In the genomic region with DNA sequence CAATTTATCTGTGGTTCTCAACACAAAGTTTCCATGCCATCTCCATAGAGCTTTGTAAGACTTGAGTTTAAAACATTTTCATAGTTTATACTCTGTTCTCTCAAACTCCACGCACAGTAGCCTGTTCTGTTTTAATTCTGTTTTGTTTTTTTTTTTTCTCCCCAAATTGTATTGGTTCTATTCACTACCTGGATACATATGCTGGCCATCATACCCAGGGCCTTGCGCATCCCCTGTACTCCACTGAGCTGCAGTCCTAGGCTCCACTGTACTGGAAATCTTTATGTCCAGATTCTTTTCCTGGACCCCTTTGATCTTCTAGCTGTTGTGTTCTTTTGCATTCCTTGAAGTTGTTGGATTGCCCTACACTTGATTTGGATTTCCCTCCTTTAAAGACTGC, we compare ENCODE assay signal across 21 mouse cellular contexts. TPM values are rescaled to one million over a fixed set of nuclear protein-coding genes. Genes with fewer than 3 reads are reported as not detected.
DNase-seq lines count a peak whose midpoint lies in the region; ATAC-seq and TF ChIP-seq lines count a peak whose summit lies in the region.
"Had no signal": no experiment of that assay in that cellular context is flagged by ENCODE, and none has a peak within 500 bp of the region (broad histone marks: within the 10 kb centered on the region; RNA-seq: fewer than 3 reads in every experiment).

No protein-coding gene starts in this region.

- H3K27ac ChIP-seq in embryonic facial prominence, embryonic 12.5 days = 0 out of 2 replicates have a peak overlapping the region, but pooled peaks have one; percentile 9
- H3K27ac ChIP-seq in embryonic facial prominence, embryonic 10.5 days (replicated peaks) = no peak overlapping the region
- 0 out of 2 replicates have a peak overlapping the region, but pooled peaks have one; percentile 33 for H3K27ac ChIP-seq in lung, postnatal 0 days (ENCODE audit: low read length)
- H3K27ac ChIP-seq in liver, embryonic 13.5 days = peak overlapping the region; percentile 61
- H3K27ac ChIP-seq in layer of hippocampus, adult 2 months = no peak overlapping the region
- H3K27ac ChIP-seq: embryonic facial prominence, embryonic 15.5 days; hindbrain, embryonic 15.5 days; intestine, embryonic 15.5 days; limb, embryonic 12.5 days; neural tube, embryonic 15.5 days had no signal

- no peaks in the 10 kb centered on the region for H3K27me3 ChIP-seq in embryonic facial prominence, embryonic 12.5 days
- no peaks in the 10 kb centered on the region for H3K27me3 ChIP-seq in embryonic facial prominence, embryonic 10.5 days (replicated peaks; ENCODE audit: low read depth, poor library complexity, severe bottlenecking)
- no peaks in the 10 kb centered on the region for H3K27me3 ChIP-seq in lung, postnatal 0 days (replicated peaks; ENCODE audit: insufficient read depth, low read length)
- no peaks in the 10 kb centered on the region for H3K27me3 ChIP-seq in liver, embryonic 13.5 days
- H3K27me3 ChIP-seq: embryonic facial prominence, embryonic 15.5 days; heart, embryonic 12.5 days; hindbrain, embryonic 15.5 days; intestine, embryonic 15.5 days; limb, embryonic 12.5 days; neural tube, embryonic 15.5 days had no signal

- no peak for TF ChIP-seq EP300 in lung, postnatal 0 days (IDR thresholded peaks at IDR 0.05)

- no peaks in the 10 kb centered on the region for H3K9me3 ChIP-seq in embryonic facial prominence, embryonic 12.5 days
- H3K9me3 ChIP-seq in embryonic facial prominence, embryonic 10.5 days = no peaks in the 10 kb centered on the region
- no peaks in the 10 kb centered on the region for H3K9me3 ChIP-seq in lung, postnatal 0 days (ENCODE audit: low read length)
- no peaks in the 10 kb centered on the region for H3K9me3 ChIP-seq in liver, embryonic 13.5 days (replicated peaks)
- H3K9me3 ChIP-seq: embryonic facial prominence, embryonic 15.5 days; heart, embryonic 12.5 days; hindbrain, embryonic 15.5 days; intestine, embryonic 15.5 days; limb, embryonic 12.5 days; neural tube, embryonic 15.5 days had no signal

- H3K36me3 ChIP-seq in embryonic facial prominence, embryonic 12.5 days = no peaks in the 10 kb centered on the region
- no peaks in the 10 kb centered on the region for H3K36me3 ChIP-seq in embryonic facial prominence, embryonic 10.5 days (replicated peaks)
- H3K36me3 ChIP-seq in lung, postnatal 0 days (ENCODE audit: insufficient read depth, low read length) = no peaks in the 10 kb centered on the region
- no peaks in the 10 kb centered on the region for H3K36me3 ChIP-seq in liver, embryonic 13.5 days
- H3K36me3 ChIP-seq: embryonic facial prominence, embryonic 15.5 days; heart, embryonic 12.5 days; hindbrain, embryonic 15.5 days; intestine, embryonic 15.5 days; limb, embryonic 12.5 days; neural tube, embryonic 15.5 days had no signal

- 94% methylated on average over 2 of the region's 2 CpGs for WGBS in embryonic facial prominence, embryonic 12.5 days
- 93% methylated on average over 2 of the region's 2 CpGs for WGBS in embryonic facial prominence, embryonic 10.5 days
- WGBS in lung, postnatal 0 days = 95% methylated on average over 2 of the region's 2 CpGs
- WGBS in liver, embryonic 13.5 days (ENCODE audit: insufficient replicate concordance) = 69% methylated on average over 2 of the region's 2 CpGs

- H3K9ac ChIP-seq in embryonic facial prominence, embryonic 12.5 days = no peak overlapping the region
- H3K9ac ChIP-seq in lung, postnatal 0 days (replicated peaks; ENCODE audit: low read depth) = no peak overlapping the region
- no peak overlapping the region for H3K9ac ChIP-seq in liver, embryonic 13.5 days
- H3K9ac ChIP-seq: embryonic facial prominence, embryonic 15.5 days; forebrain, postnatal 0 days; heart, embryonic 12.5 days; hindbrain, embryonic 15.5 days; intestine, embryonic 15.5 days; limb, embryonic 12.5 days; neural tube, embryonic 15.5 days had no signal

- H3K4me2 ChIP-seq in embryonic facial prominence, embryonic 12.5 days (replicated peaks) = no peak overlapping the region
- H3K4me2 ChIP-seq in lung, postnatal 0 days (replicated peaks; ENCODE audit: low read depth, low read length) = no peak overlapping the region
- no peak overlapping the region for H3K4me2 ChIP-seq in liver, embryonic 13.5 days
- H3K4me2 ChIP-seq: embryonic facial prominence, embryonic 15.5 days; heart, embryonic 12.5 days; hindbrain, embryonic 15.5 days; intestine, embryonic 15.5 days; limb, embryonic 12.5 days; neural tube, embryonic 15.5 days had no signal

- no peak overlapping the region for H3K4me3 ChIP-seq in embryonic facial prominence, embryonic 12.5 days
- H3K4me3 ChIP-seq in embryonic facial prominence, embryonic 10.5 days = no peak overlapping the region
- no peak overlapping the region for H3K4me3 ChIP-seq in lung, postnatal 0 days (ENCODE audit: low read depth, low read length)
- H3K4me3 ChIP-seq in liver, embryonic 13.5 days (replicated peaks) = no peak overlapping the region
- no peak overlapping the region for H3K4me3 ChIP-seq in layer of hippocampus, adult 2 months
- H3K4me3 ChIP-seq: embryonic facial prominence, embryonic 15.5 days; gastrocnemius, adult 2 months; heart, embryonic 12.5 days; hindbrain, embryonic 15.5 days; intestine, embryonic 15.5 days; limb, embryonic 12.5 days; neural tube, embryonic 15.5 days had no signal

- no peak for ATAC-seq in embryonic facial prominence, embryonic 12.5 days (ENCODE audit: insufficient number of reproducible peaks, insufficient read depth, low FRiP score, low TSS enrichment)
- ATAC-seq in lung, postnatal 0 days = no peak
- no peak for ATAC-seq in liver, embryonic 13.5 days (ENCODE audit: low read depth)
- ATAC-seq: midbrain, embryonic 16.5 days had no signal

- H3K4me1 ChIP-seq in embryonic facial prominence, embryonic 12.5 days = peaks cover 20% of the 10 kb centered on the region
- peaks cover 34% of the 10 kb centered on the region for H3K4me1 ChIP-seq in embryonic facial prominence, embryonic 10.5 days
- H3K4me1 ChIP-seq in lung, postnatal 0 days (ENCODE audit: insufficient read depth, low read depth, low read length) = peaks cover 11% of the 10 kb centered on the region; the same call in 1 of the 2 replicates
- peaks cover 62% of the 10 kb centered on the region for H3K4me1 ChIP-seq in liver, embryonic 13.5 days (replicated peaks)
- H3K4me1 ChIP-seq: hindbrain, embryonic 15.5 days had no signal

- no peak for DNase-seq in embryonic facial prominence, embryonic 10.5 days (ENCODE audit: low spot score)
- no peak for DNase-seq in lung, postnatal 0 days (ENCODE audit: low spot score)
- no peak for DNase-seq in lung, adult 18-20 months
- no peak for DNase-seq in liver, embryonic 13.5 days
- DNase-seq in layer of hippocampus, adult 2 months (ENCODE audit: low spot score in 2 of 2) = no peak
- no peak for DNase-seq in embryo, embryonic 10.5 days (ENCODE audit: low spot score)
- no peak for DNase-seq in urinary bladder, postnatal 25 days (ENCODE audit: low spot score)
- DNase-seq: cerebellum, adult 9-11 months; forebrain, postnatal 0 days; gastrocnemius, adult 2 months; heart, postnatal 4 days; lung, adult 2 months; right cerebral cortex, postnatal 25 days had no signal

- no peak for TF ChIP-seq CTCF in lung, postnatal 0 days (IDR thresholded peaks at IDR 0.05)
- no peak for TF ChIP-seq CTCF in layer of hippocampus, adult 2 months (conservative IDR thresholded peaks at IDR 0.05)

RNA-seq across cellular contexts. Expression of a gene that starts 56.2 kb away (rescaled TPM):
- polyA plus RNA-seq in embryonic facial prominence, embryonic 12.5 days (2016; fragmentation: Nextera tagmentation; extraction: Ambion mirVana) = 37.7 and 41.3 TPM in 2 replicates
- polyA plus RNA-seq in embryonic facial prominence, embryonic 10.5 days (2016; fragmentation: Nextera tagmentation; extraction: Ambion mirVana) = 34.0 and 36.5 TPM in 2 replicates
- polyA plus RNA-seq in lung, postnatal 0 days (2015; fragmentation: Nextera tagmentation; extraction: Ambion mirVana) = 10.2 and 11.7 TPM in 2 replicates
- polyA plus RNA-seq in liver, embryonic 13.5 days (2015; fragmentation: Nextera tagmentation; extraction: Ambion mirVana) = 4.3 and 5.5 TPM in 2 replicates
- 100 to 1,000 TPM; 233 to 244 TPM for total RNA-seq in layer of hippocampus, adult 2 months (2021)

Comparison
In these comparisons a context has a peak if more than half of its experiments do, and no peak if none do; other contexts are left out.
1. H3K27ac ChIP-seq: peak in embryonic facial prominence, embryonic 12.5 days (single experiment), lung, postnatal 0 days (single experiment) and liver, embryonic 13.5 days (single experiment); none in embryonic facial prominence, embryonic 10.5 days (single experiment) and layer of hippocampus, adult 2 months (single experiment).